Mouse (Mus musculus) liver, embryonic 16.5 days (tissue): Measurements from ENCODE around the gene Gm49486. TPM values are rescaled to one million over a fixed set of nuclear protein-coding genes. Genes with fewer than 3 reads are reported as not detected.
A peak's percentile ranks its signal among the peaks of the same experiment; 100 is the strongest.

Experiments used
- ATAC-seq: fragments of 200-750 bp; cut with Nextera tagmentation; 2 replicates; pipeline ENCODE4 v1.8.0; 2017; ENCODE audit warnings: low read depth, mild to moderate bottlenecking, moderate number of reproducible peaks, moderate library complexity
- H3K27ac ChIP-seq: fragments of 300-500 bp; sonication (generic); 2 replicates; pipeline ENCODE4 v1.5.1; 2014; ENCODE audit warnings: mild to moderate bottlenecking, low read length
- H3K27me3 ChIP-seq: fragments of 300-500 bp; sonication (generic); 2 replicates; pipeline ENCODE4 v1.6.1; 2014; ENCODE audit warnings: low read depth, low read length, mixed read lengths; ENCODE audit not compliant: control insufficient read depth, insufficient read depth
- H3K36me3 ChIP-seq: fragments of 300-500 bp; sonication (generic); 2 replicates; pipeline ENCODE4 v1.6.1; 2014; ENCODE audit warnings: mild to moderate bottlenecking; ENCODE audit not compliant: control insufficient read depth, insufficient read depth
- H3K4me1 ChIP-seq: fragments of 300-500 bp; sonication (generic); 2 replicates; pipeline ENCODE4 v1.6.1; 2014; ENCODE audit warnings: low read depth, low read length, mixed read lengths; ENCODE audit not compliant: control insufficient read depth
- H3K4me2 ChIP-seq: fragments of 300-500 bp; sonication (generic); 2 replicates; pipeline ENCODE4 v1.6.1; 2014; ENCODE audit warnings: low read depth, low read length, mixed read lengths
- H3K4me3 ChIP-seq: fragments of 300-500 bp; sonication (generic); 2 replicates; pipeline ENCODE4 v1.5.1; 2014; ENCODE audit warnings: low read depth, mild to moderate bottlenecking, low read length
- H3K9ac ChIP-seq: fragments of 300-500 bp; sonication (generic); 2 replicates; pipeline ENCODE4 v1.6.1; 2014; ENCODE audit warnings: low read depth, low read length
- H3K9me3 ChIP-seq: fragments of 300-500 bp; sonication (generic); replicated peaks from 2 replicates; pipeline ENCODE4 v1.6.1; 2016; ENCODE audit warnings: low read length; ENCODE audit not compliant: control insufficient read depth
- WGBS: fragments of 180-500 bp; shearing (Covaris S2); extraction: QIAGEN DNeasy Blood & Tissue Kit; methylation state at CpG from one replicate; pipeline ENCODE4 v1.1.7; 2014; ENCODE audit not compliant: insufficient replicate concordance; 5-methylcytosine and 5-hydroxymethylcytosine counted together
- polyA plus RNA-seq: library from polyadenylated mRNA; unstranded; fragments of >200 nt; fragmentation: Nextera tagmentation; extraction: Ambion mirVana; gene quantifications from 2 replicates; pipeline ENCODE4 v1.2.1, GENCODE M21; 2015

Gene Gm49486
- polyA plus RNA-seq, 1 experiment from 2014 or later, result 0.04 TPM

DNA sequence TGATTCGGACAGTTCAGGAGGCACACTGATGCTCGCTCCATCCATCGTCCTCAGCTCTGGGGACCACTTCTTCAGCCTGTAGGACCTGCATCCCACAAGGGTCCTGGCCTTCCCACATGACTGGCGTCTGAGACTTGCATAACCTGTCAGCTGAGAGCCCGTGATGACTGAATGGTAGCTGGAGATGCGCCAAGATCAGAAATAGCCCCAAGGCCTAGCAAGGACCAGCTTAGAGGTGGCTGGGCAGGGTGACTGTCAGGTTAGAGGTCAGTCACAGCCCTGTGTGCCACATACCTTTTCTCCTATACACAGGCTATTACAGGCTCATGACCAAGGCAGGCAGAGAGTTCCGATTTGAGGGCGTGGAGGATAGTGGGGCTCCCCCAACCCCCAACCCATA, 33.7 kb upstream of the Gm49486 start:
- H3K36me3 ChIP-seq, result no peaks in the 10 kb centered on the region
- no peak overlapping the region for H3K27ac ChIP-seq
- no peaks in the 10 kb centered on the region for H3K27me3 ChIP-seq
- H3K9ac ChIP-seq, result no peak overlapping the region
- peak; percentile 63 for ATAC-seq
- no peak overlapping the region for H3K4me3 ChIP-seq
- no peaks in the 10 kb centered on the region for H3K9me3 ChIP-seq
- no peak overlapping the region for H3K4me2 ChIP-seq
- no peaks in the 10 kb centered on the region; the same call in 1 of the 2 replicates for H3K4me1 ChIP-seq
- WGBS, result 64% methylated on average over 8 of the region's 8 CpGs

GRCm38 (mm10) chr15:79199390-79199976, 29.7 kb upstream of the Gm49486 start:
- Histone ChIP-seq H3K4me1 (no peaks in the 10 kb centered on the region; the same call in none of the 2 replicates), H3K9me3 (no peaks in the 10 kb centered on the region), H3K27ac (no peak overlapping the region), H3K27me3 (no peaks in the 10 kb centered on the region; the same call in 1 of the 2 replicates), H3K4me3 (no peak overlapping the region), H3K9ac (no peak overlapping the region), H3K36me3 (no peaks in the 10 kb centered on the region), H3K4me2 (no peak overlapping the region)
- no peak for ATAC-seq
- 71% methylated on average over 12 of the region's 12 CpGs for WGBS

DNA sequence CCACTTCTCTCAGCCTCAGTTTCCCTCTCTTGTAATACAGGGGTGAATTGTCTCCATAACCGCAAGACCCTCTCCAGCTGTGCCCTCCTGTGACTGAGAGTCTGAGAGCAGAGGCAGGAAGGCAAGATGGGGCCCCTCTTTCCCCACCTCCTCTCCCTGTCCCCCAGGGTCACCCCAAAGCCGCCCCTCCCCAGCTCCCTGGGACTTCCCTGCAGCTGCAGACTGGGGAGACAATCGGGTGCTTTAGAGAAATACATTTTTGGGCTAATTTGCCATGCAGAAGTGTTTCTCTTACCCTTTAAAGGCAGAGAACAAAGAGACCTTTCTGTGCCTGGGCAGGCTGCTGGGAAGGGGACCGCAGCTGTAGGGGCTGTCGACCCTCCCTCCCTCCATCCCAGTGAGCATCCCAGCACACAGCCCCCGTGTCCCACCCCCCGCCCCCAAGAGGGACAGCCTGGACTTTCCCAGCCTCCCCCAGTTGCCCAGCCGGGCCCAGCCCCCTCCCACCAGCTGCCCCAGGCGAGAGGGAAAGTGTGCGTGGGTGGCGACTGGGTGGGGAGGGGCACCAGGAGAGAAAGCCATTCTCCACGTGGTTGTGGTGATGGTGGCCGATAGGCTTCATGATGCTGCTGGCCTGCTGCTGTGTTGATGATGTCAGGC, 27.6 kb upstream of the Gm49486 start:
- H3K9ac ChIP-seq, result no peak overlapping the region
- H3K9me3 ChIP-seq, result no peaks in the 10 kb centered on the region
- no peak overlapping the region for H3K27ac ChIP-seq
- no peaks in the 10 kb centered on the region for H3K36me3 ChIP-seq
- no peak overlapping the region for H3K4me3 ChIP-seq
- no peak for ATAC-seq
- no peaks in the 10 kb centered on the region; the same call in 1 of the 2 replicates for H3K4me1 ChIP-seq
- no peak overlapping the region for H3K4me2 ChIP-seq
- 41% methylated on average over 13 of the region's 13 CpGs for WGBS
- H3K27me3 ChIP-seq, result no peaks in the 10 kb centered on the region; the same call in 1 of the 2 replicates

GRCm38 (mm10) chr15:79202575-79202974, 26.6 kb upstream of the Gm49486 start:
- Histone ChIP-seq H3K4me2 (no peak overlapping the region), H3K9me3 (no peaks in the 10 kb centered on the region)
- no peak for ATAC-seq

DNA sequence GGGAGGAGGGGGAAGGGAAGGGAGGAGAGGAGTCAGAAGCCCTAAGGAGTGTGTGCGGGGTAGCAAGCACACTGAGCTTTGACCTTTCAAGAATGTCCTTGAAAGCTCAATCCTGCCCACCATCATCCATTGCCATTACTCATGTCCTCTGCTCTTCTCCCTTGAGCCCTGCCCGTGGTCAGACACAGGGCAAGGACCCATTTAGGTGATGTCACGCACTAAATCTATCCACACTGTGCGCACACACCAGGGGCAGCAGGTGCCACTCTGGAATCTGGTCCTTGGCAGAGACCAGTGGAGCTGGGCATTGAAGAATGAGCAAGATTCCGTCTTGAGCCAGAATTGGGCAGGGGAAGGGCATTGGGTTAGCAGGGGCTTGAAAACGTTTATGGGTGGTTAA, 21.0 kb upstream of the Gm49486 start:
- Histone ChIP-seq H3K9ac (no peak overlapping the region), H3K36me3 (no peaks in the 10 kb centered on the region), H3K4me2 (no peak overlapping the region), H3K4me1 (no peaks in the 10 kb centered on the region), H3K4me3 (no peak overlapping the region), H3K27me3 (no peaks in the 10 kb centered on the region; the same call in 1 of the 2 replicates), H3K27ac (no peak overlapping the region), H3K9me3 (no peaks in the 10 kb centered on the region)
- WGBS, result 64% methylated on average over 6 of the region's 6 CpGs
- no peak for ATAC-seq

More at GRCm38 (mm10) chr15:79202575-79202974, 26.6 kb upstream of the Gm49486 start:
- Histone ChIP-seq H3K27me3 (no peaks in the 10 kb centered on the region; the same call in 1 of the 2 replicates), H3K4me1 (no peaks in the 10 kb centered on the region; the same call in 1 of the 2 replicates), H3K9ac (no peak overlapping the region), H3K4me3 (no peak overlapping the region), H3K36me3 (no peaks in the 10 kb centered on the region), H3K27ac (no peak overlapping the region)
- WGBS, result 43% methylated on average over 10 of the region's 10 CpGs

- H3K9me3 ChIP-seq, result no peaks in the 10 kb centered on the region
- no peak overlapping the region; the same call in 1 of the 2 replicates for H3K4me3 ChIP-seq
- H3K4me2 ChIP-seq, result no peak overlapping the region; the same call in 1 of the 2 replicates
- no peaks in the 10 kb centered on the region for H3K36me3 ChIP-seq
- no peak overlapping the region for H3K9ac ChIP-seq
- no peaks in the 10 kb centered on the region for H3K4me1 ChIP-seq
- H3K27ac ChIP-seq, result no peak overlapping the region
- no peaks in the 10 kb centered on the region for H3K27me3 ChIP-seq
- no peak for ATAC-seq
- whole genome bisulfite sequencing, result 50% methylated on average over 25 of the region's 27 CpGs
These were observed 20.3 kb upstream of the Gm49486 start for GRCm38 (mm10) chr15:79208758-79209439.

- ATAC-seq, result no peak
- Histone ChIP-seq H3K9ac (no peak overlapping the region), H3K4me1 (no peaks in the 10 kb centered on the region), H3K27me3 (no peaks in the 10 kb centered on the region), H3K4me3 (no peak overlapping the region), H3K9me3 (no peaks in the 10 kb centered on the region), H3K4me2 (no peak overlapping the region), H3K36me3 (no peaks in the 10 kb centered on the region), H3K27ac (no peak overlapping the region)
- 63% methylated on average over 2 of the region's 2 CpGs for WGBS
These were observed 18.8 kb upstream of the Gm49486 start for GRCm38 (mm10) chr15:79210357-79210756.

GRCm38 (mm10) chr15:79212750-79213446, 16.3 kb upstream of the Gm49486 start:
- WGBS, result 74% methylated on average over 26 of the region's 26 CpGs
- Histone ChIP-seq H3K27me3 (no peaks in the 10 kb centered on the region), H3K27ac (no peak overlapping the region), H3K4me1 (no peaks in the 10 kb centered on the region), H3K4me3 (no peak overlapping the region), H3K9me3 (no peaks in the 10 kb centered on the region), H3K36me3 (no peaks in the 10 kb centered on the region), H3K9ac (no peak overlapping the region), H3K4me2 (no peak overlapping the region)
- ATAC-seq, result no peak
